Mouse (Mus musculus): ENCODE measurements around the gene Snn. TPM values are rescaled to one million over a fixed set of nuclear protein-coding genes. Genes with fewer than 3 reads are reported as not detected.

Gene Snn
- polyA plus RNA-seq, 1 experiment = 138 TPM

DNA sequence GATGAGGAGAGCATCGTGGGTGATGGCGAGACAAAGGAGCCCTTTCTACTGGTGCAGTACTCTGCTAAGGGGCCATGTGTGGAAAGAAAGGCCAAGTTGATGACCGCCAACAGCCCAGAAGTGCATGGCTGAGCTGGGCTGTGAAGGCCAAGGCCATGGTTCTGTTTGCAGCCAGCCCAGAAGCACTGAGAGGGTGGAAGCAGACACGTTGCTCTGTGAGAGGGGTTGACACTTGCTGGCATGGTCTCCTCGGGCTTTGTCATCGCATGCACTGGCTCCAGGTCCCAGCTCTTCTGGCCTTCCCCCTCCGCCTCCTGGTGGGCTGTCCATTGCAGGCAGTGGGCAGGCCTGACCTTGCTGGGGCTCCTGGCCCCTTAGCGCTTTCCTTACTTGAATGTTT is 11.7 kb downstream of the Snn start:
- Histone ChIP-seq H3K27ac (ENCODE audit: insufficient read depth, low read length) (0 out of 2 replicates have a peak overlapping the region, but pooled peaks have one; percentile 3), H3K4me3 (replicated peaks; ENCODE audit: insufficient read depth, low read depth, low read length) (no peak overlapping the region), H3K4me1 (ENCODE audit: control insufficient read depth, insufficient read depth, low read length) (peaks cover 54% of the 10 kb centered on the region), H3K27me3 (ENCODE audit: control insufficient read depth, insufficient read depth, low read length) (no peaks in the 10 kb centered on the region)
- DNase-seq = peak; percentile 29 to 38
- 61% methylated on average over 8 of the region's 8 CpGs for WGBS
- no peak for TF ChIP-seq POLR2A (IDR thresholded peaks at IDR 0.05; ENCODE audit: borderline replicate concordance, insufficient read depth, low read length)
- no peak for TF ChIP-seq CTCF (IDR thresholded peaks at IDR 0.05; ENCODE audit: borderline replicate concordance, insufficient read depth, low read depth, low read length)

- no peaks in the 10 kb centered on the region for H3K27me3 ChIP-seq (ENCODE audit: control insufficient read depth, insufficient read depth, low read length)
- peak; percentile 54 to 67 for DNase-seq
- TF ChIP-seq CTCF (IDR thresholded peaks at IDR 0.05; ENCODE audit: borderline replicate concordance, insufficient read depth, low read depth, low read length) (no peak), POLR2A (IDR thresholded peaks at IDR 0.05; ENCODE audit: borderline replicate concordance, insufficient read depth, low read length) (no peak)
- no peak overlapping the region for H3K4me3 ChIP-seq (replicated peaks; ENCODE audit: insufficient read depth, low read depth, low read length)
- WGBS = 40% methylated on average over 6 of the region's 6 CpGs
- H3K27ac ChIP-seq (ENCODE audit: insufficient read depth, low read length) = no peak overlapping the region
- peaks cover 54% of the 10 kb centered on the region for H3K4me1 ChIP-seq (ENCODE audit: control insufficient read depth, insufficient read depth, low read length)
These were observed 12.3 kb downstream of the Snn start for GRCm38 (mm10) chr16:11073060-11073459.

DNA sequence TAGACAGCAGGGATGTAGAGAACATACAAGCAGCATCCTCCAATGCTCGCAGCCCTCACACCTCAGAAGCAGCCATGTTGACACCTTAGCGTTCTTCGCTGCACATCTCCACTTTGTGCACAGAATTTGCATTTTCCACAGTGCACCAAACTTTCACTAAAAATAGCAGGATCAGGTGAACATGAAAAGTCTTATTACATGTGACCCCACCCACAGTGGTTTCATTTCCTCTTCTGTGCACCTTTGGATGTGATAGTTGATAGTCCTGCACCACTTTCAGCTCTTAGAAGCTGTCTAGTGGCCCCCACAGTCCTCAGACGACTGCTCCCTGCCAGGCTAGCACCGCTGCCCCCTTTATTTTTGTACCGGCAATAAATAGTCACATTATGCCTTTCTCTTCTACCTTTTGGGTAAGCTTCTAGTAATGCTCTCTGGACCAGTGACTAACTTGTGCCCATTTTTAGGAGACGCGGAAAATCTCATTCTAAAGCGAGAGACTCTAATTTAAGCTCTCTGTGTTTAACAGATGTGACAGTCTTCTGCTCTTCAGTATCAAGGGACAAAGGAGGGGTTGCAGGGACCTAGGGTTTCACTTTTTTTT is 17.0 kb downstream of the Snn start:
- Histone ChIP-seq H3K4me1 (ENCODE audit: control insufficient read depth, insufficient read depth, low read length) (peaks cover 12% of the 10 kb centered on the region), H3K27ac (ENCODE audit: insufficient read depth, low read length) (no peak overlapping the region), H3K27me3 (ENCODE audit: control insufficient read depth, insufficient read depth, low read length) (no peaks in the 10 kb centered on the region), H3K4me3 (replicated peaks; ENCODE audit: insufficient read depth, low read depth, low read length) (no peak overlapping the region)
- DNase-seq = no peak
- 85% methylated on average over 9 of the region's 9 CpGs for WGBS
- no peak for TF ChIP-seq POLR2A (IDR thresholded peaks at IDR 0.05; ENCODE audit: borderline replicate concordance, insufficient read depth, low read length)
- no peak for TF ChIP-seq CTCF (IDR thresholded peaks at IDR 0.05; ENCODE audit: borderline replicate concordance, insufficient read depth, low read depth, low read length)

- no peak for DNase-seq
- WGBS = 54% methylated on average over 3 of the region's 3 CpGs
- H3K27me3 ChIP-seq (ENCODE audit: control insufficient read depth, insufficient read depth, low read length) = no peaks in the 10 kb centered on the region
- H3K4me3 ChIP-seq (replicated peaks; ENCODE audit: insufficient read depth, low read depth, low read length) = no peak overlapping the region
- no peak overlapping the region for H3K27ac ChIP-seq (ENCODE audit: insufficient read depth, low read length)
- H3K4me1 ChIP-seq (ENCODE audit: control insufficient read depth, insufficient read depth, low read length) = peaks cover 6% of the 10 kb centered on the region
- TF ChIP-seq POLR2A (IDR thresholded peaks at IDR 0.05; ENCODE audit: borderline replicate concordance, insufficient read depth, low read length) = no peak
- TF ChIP-seq CTCF (IDR thresholded peaks at IDR 0.05; ENCODE audit: borderline replicate concordance, insufficient read depth, low read depth, low read length) = no peak
These were observed 17.6 kb downstream of the Snn start for GRCm38 (mm10) chr16:11078216-11078869.

DNA sequence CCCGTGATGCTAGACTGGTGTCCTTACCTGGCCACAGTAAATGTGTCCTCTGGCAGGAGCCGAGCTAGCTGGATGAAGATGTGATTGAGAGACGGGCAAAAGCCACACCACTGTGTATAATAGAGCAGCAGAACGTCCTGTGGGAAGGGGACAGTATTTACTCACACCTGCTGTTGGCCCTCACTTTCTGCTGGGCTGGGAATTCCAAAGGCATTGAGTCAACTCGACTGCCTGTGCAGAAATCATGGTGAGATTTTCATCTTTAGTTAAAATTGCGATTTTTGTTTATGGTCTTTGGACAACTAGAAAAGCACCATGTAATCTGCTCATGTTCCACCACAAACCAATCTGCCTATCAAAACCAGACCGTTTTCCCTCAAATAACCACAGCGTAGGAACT is 23.4 kb downstream of the Snn start:
- no peak overlapping the region for H3K27ac ChIP-seq (ENCODE audit: insufficient read depth, low read length)
- 89% methylated on average over 8 of the region's 8 CpGs for WGBS
- no peak overlapping the region for H3K4me3 ChIP-seq (replicated peaks; ENCODE audit: insufficient read depth, low read depth, low read length)
- no peak for DNase-seq
- no peaks in the 10 kb centered on the region for H3K27me3 ChIP-seq (ENCODE audit: control insufficient read depth, insufficient read depth, low read length)
- TF ChIP-seq CTCF (IDR thresholded peaks at IDR 0.05; ENCODE audit: borderline replicate concordance, insufficient read depth, low read depth, low read length) (no peak), POLR2A (IDR thresholded peaks at IDR 0.05; ENCODE audit: borderline replicate concordance, insufficient read depth, low read length) (no peak)
- H3K4me1 ChIP-seq (ENCODE audit: control insufficient read depth, insufficient read depth, low read length) = peaks cover 7% of the 10 kb centered on the region; the same call in 1 of the 2 replicates

DNA sequence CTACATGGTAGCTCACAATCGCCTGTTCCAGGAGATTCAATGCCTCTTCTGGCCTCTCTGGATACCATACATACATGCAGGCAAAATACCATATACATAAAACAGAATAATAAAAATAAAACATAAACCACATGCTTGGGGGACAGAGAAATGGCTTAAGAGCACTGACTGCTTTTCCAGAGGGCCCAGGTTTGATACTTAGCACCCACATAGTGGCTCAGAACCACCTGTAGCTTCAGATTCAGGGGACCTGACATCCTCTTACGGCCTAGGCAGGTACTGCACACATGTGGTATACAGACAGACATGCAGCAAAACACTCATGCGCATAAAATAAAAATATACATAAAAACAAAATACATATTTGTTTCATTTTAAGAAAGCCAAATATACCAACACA is 25.6 kb downstream of the Snn start:
- Histone ChIP-seq H3K27me3 (ENCODE audit: control insufficient read depth, insufficient read depth, low read length) (no peaks in the 10 kb centered on the region), H3K4me3 (replicated peaks; ENCODE audit: insufficient read depth, low read depth, low read length) (no peak overlapping the region), H3K27ac (ENCODE audit: insufficient read depth, low read length) (no peak overlapping the region), H3K4me1 (ENCODE audit: control insufficient read depth, insufficient read depth, low read length) (peaks cover 10% of the 10 kb centered on the region; the same call in 1 of the 2 replicates)
- TF ChIP-seq CTCF (IDR thresholded peaks at IDR 0.05; ENCODE audit: borderline replicate concordance, insufficient read depth, low read depth, low read length) = no peak
- TF ChIP-seq POLR2A (IDR thresholded peaks at IDR 0.05; ENCODE audit: borderline replicate concordance, insufficient read depth, low read length) = no peak
- no peak for DNase-seq
- 94% methylated on average over 3 of the region's 3 CpGs for WGBS

DNA sequence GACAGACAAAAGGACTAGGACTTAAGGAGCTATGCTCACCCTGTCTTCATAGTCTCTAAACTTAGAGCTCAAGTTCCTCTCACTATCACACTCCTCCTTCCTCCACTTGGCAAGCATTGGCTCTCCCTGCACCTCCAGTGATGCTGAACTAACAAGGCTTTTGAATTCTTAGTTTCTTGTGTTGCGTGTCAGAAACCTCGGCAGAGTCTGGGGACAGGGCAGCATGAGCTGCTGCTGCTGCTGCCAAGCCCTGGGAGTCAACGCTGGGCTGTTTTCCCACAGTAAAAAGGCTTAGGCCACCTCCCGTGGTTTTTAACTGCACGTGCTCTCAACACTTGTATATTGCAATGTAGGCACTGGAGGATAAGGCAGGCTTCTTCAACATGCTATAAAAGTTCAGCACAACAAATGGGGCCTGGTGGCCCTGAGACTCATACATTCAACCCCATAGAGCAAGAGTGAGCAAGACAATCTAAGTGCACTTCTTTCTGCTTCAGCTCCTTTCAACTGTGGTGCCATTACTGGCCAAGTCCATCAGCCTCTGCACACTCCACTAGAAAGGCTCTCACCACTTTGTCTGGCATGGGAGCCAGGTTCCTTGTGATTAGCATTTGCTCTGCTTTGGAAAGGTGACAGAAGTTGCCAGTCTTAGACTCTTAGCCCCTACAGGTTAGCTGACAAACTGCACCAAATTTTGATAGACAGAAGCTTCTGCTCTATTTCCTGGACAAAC is 26.3 kb downstream of the Snn start:
- H3K4me3 ChIP-seq (replicated peaks; ENCODE audit: insufficient read depth, low read depth, low read length) = no peak overlapping the region
- no peak for TF ChIP-seq POLR2A (IDR thresholded peaks at IDR 0.05; ENCODE audit: borderline replicate concordance, insufficient read depth, low read length)
- no peak; the same call in 1 of the 2 replicates for TF ChIP-seq CTCF (IDR thresholded peaks at IDR 0.05; ENCODE audit: borderline replicate concordance, insufficient read depth, low read depth, low read length)
- 3% methylated on average over 5 of the region's 5 CpGs for WGBS
- H3K4me1 ChIP-seq (ENCODE audit: control insufficient read depth, insufficient read depth, low read length) = peaks cover 10% of the 10 kb centered on the region; the same call in 1 of the 2 replicates
- DNase-seq = peak; percentile 35 to 53
- H3K27ac ChIP-seq (ENCODE audit: insufficient read depth, low read length) = peak overlapping the region; percentile 23; the same call in 1 of the 2 replicates
- H3K27me3 ChIP-seq (ENCODE audit: control insufficient read depth, insufficient read depth, low read length) = no peaks in the 10 kb centered on the region

All from cerebellum, adult 2 months (tissue).